Mouse (Mus musculus): ENCODE data around the gene Fat3. TPM values are rescaled to one million over a fixed set of nuclear protein-coding genes. Genes with fewer than 3 reads are reported as not detected.

The Fat3 gene
- not detected for total RNA-seq (2023)

DNA sequence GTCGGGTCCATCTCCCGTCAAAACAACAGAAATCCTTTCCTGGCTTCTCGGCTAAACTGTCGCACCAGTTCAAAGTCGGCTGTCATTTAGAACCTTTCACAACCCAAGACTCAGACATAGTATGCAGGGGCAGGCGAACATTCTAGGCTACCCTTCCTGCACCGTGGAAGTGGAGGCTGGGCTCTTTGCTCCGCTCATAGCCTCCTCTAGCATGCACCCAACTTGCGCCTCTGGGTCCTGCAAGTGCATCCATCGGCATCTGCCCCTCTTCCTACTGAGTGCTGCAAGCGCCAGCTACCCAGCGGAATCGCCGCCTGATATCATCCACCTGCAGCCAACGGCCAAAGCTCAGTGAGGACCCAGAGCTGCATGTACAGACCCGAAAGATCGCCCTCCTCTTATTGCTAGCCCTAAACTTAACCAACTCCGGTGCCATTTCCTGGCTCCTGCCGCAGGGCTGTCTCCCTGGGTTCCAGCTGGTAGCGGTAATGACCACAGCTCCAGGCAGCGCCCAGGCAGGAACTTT lies at the start of gene Fat3:
Fat3 (minus strand) TSS at position 100 of the 526 bp plus-strand sequence.

DNA sequence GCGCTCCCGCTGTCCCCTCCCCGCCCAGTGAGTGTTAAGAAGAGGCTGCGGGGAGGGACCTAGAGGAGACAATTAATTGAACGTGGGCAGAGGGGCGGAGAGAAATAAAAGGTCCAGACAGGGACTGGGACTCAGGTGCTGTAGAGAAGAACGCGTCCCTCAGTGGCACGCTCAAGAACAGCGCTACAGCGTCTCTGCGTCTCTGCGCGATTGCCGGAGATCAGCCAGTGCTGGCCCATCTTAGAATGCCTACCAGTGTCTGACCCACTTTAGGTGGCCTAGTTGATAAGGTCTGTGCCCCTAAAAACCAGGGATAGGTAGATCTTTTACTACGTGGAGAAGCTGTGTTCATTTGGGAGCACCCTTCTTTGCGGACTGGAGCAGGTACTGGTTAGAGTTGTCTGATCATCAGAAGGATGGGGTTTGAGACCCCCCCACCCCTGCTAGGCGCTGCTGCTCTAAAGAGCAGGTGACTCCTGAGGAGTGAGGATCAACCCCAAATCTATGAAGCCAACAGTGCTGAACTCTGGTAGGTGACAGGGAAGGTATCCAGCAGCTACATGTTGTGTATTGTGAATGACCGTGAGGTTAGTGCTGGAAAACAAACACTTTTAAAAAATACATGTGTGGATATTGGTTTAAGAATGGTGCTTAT lies 626.5 kb downstream of the Fat3 start, which contains the start of gene Mtnr1b:
Mtnr1b (minus strand) TSS at position 51 of the 655 bp plus-strand sequence.

All from T-cell, adult 66 days (primary cell).